Mouse (Mus musculus) layer of hippocampus, adult 18-20 months (tissue): Measurements from ENCODE around the gene Cox17. TPM values are rescaled to one million over a fixed set of nuclear protein-coding genes. Genes with fewer than 3 reads are reported as not detected.
"Not testable (repeated sequence)": the region's sequence is repeated elsewhere in the genome, so short reads cannot be mapped to it uniquely, and the experiment has no call there.

Experiments used
- DNase-seq, 2 experiments: peaks; one replicate each; pipeline ENCODE4 v3.0.0; 2022; ENCODE audit warnings: low spot score in 2 of 2
- long read RNA-seq: library from polyadenylated mRNA; stranded (forward); transcript quantifications from one replicate; pipeline ENCODE4 v2.0.0, GENCODE M21; 2021
- total RNA-seq, 2 experiments: library from RNA; stranded (reverse); gene quantifications; 2 replicates each; pipeline ENCODE4 v1.2.3; 2021

Gene Cox17
- 100 to 1,000 TPM; 136 to 147 TPM for total RNA-seq
- long read RNA-seq, transcript Cox17-201 (3 exons, 444 nt): major isoform, 59 of 65 reads
- long read RNA-seq, partial matches to known transcripts: 0 of 65 reads
- long read RNA-seq, other reads (novel, unspliced or antisense): 2 of 65 reads

DNA sequence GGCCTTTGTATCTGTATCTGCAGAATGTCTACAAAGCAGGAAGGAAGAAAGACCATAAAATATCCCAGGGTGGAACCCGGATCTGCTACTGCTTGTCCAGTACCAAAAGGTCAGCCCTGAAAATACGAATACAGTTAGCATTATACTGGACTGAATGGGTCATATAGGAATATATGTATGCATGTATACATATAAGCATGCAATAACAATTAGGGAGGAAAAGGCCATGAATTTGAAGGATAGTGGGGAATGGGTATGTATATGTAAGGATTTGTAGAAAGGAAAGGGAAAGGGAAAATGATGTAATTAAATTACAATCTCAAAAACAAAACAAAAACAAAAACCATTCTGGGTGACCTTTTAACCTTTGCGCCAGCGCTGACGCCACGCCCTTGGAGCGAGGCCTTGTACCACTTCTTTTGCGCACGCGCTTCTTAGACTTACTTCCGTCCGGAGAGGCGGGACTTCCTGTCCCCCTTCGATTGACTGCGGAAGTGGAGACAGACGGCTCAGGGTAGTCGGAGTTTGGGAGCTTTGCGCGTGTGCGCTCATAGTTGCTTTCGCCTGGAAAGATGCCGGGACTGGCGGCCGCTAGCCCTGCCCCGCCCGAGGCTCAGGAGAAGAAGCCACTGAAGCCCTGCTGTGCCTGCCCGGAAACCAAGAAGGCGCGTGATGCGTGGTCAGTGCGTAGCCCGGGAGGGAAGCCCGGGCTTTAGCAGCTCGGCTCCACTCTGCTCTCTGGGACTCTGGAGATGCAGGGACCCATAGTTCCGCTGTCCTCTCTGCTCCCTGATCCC is at the start of gene Cox17, which contains the start of gene Gm21987:
Gene Cox17, plus strand, starts transcription at position 463 of the 797 bp plus-strand sequence.
Gene Gm21987, plus strand, starts transcription at position 512 of the 797 bp plus-strand sequence.
- peak; percentile 90 to 96 for DNase-seq

DNA sequence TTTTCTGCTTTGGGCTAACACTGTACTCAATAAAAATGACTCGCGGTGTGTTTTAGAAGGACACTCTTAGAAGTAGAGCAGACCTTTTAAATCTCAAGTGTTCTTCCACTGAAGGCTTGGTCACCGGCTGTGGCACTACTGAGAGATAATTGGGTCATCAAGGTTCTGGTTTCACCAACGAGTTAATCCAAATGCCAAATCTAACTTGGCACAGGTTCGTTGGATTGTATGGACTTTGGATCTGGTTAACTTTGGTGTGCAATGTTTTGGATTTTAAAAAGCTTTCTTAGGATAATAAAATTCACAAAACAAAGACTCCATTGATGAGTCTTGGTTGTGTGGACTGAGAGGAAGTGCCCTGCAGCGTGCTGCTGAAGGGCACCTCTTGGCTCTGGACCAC is 48.4 kb upstream of the Cox17 start:
- DNase-seq: no peak

DNA sequence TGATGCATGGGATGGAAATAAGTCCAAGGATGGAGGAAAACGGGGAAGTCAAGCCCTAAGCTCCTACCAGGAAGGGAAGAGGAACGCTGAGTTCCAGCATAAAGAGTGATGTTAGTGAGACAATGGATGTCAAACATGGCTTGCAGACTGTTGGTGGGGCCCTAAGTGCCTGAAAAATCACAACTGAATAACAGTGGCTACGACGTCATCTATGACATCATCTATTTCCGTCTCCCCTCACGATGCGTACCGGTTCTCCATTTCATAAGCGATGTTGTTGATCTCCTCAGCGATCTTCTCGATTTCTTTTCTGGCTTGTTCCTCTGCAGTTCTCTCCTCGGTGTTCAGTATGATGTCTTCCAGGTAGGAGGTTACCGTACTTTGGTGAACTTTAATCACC is 44.4 kb upstream of the Cox17 start:
- no peak for DNase-seq

DNA sequence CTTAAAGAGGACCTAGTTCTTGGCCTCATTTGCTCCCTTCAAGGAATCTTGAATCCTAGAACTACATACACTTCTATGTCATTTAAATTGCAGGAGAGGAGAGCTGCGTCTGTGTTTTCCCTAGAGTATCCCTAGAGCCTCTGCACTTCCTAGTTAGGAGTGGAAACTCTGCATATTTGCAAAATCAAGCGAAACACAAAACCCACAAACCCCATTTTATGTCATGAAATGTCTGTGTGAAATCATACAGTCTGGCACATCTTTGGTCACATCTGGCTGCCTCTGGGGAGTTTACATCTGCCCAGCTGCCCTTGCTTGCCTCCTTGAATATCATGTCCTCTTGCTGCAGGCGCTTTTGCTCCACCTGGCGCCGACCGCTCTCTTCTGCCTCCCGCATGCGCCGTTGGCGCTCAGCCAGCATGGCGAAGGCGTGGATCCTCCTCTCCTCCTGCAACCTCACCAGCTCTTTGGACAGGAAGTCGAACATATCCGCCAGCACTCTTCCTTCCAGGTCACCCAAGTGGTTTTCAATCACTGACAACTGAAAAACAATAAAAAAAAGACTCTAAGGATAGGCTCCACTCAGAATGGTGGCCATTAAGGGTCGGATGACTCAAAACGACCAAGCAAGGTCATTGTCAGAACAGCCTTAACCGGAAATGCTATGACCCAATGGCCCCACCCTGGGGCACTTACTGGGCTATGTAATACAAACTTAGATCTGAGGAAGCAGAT is 42.2 kb upstream of the Cox17 start:
- no peak for DNase-seq

DNA sequence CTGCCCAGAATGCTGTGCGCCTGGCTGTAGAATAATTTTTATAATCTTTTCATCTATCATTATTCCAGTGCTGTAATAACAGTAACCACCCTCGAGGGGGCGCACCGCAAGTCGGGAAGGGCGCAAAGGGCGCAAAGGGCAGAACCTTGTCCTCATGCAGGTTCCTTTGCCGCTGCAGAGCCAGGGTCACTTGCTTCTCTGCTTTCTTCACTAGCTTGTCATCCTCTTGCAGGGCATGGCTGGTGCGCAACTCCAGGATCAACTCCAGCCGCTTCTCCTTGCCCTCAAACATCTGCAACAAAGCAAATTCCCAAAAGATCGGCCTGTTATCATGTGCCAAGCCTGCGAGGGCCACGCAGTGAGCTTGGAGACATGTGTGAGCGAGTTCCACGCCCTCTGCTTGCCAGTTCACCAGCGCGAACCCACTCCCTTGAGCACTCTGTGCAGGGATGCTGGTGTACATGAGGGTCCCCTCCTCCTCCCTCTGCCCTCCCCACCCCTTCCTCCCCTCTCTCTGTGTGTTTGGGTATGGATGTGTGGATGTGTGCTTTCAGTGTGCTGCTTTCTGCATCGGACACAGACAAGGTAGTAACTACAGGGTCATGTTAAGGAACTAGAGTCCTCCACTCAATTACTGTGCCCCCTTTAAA is 40.1 kb upstream of the Cox17 start:
- DNase-seq: no peak

DNA sequence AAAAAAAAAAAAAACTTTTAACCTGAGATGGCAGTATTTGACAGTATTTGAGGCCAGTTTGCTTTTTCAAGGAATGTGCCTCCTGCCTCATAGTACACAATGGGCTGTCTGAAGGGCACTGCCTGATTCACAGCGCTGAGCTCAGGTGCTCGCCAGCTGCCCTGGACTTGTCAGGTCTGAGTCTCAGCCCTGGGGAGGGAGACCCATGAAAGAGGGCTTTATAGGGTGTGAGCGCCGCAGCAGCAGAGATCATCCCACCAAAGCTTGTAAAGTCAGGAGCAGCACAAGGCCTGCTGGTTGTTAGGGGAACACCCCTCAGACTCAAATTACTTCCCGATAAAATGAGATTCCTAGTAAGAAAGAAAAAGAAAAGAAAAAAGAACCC is 39.6 kb upstream of the Cox17 start:
- DNase-seq: no peak

DNA sequence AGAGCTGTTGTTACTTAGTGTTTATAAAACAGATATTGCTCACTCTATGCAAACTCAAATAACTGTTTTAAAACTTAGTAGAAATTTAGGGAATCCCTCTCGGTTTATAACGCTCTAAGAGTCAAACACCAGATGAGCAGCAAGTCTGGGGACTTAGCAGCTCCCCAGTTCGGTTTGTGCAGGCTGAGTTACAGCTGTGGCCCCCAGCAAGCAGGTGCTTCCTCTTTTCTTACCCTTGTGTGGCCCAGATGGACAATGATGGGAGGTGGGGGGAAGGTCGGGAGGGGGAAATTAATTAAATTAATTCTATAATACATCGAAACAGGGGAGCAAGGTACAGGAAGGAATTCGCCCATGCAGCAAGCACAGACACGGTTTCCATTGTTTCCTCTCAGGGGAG is 39.1 kb upstream of the Cox17 start:
- DNase-seq: no peak

DNA sequence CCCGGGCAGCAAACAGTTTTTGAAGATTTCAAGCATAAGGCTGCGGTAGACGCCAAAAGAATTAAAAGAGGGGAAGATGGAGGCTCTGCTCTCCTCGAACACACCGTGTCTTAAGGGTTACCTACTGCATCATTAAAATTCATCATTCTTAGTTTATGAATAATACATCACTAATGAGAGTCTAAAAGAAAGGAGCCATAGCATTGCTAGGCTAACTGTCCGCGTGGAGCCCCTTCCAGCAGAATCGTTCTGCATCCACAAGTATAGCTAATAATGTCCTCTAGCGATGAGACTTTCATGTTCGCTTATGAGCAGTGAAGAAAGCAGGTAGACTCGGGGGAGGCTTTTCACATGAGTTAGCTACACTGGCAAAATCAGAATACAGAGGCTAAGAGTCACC is 38.6 kb upstream of the Cox17 start:
- DNase-seq: no peak

DNA sequence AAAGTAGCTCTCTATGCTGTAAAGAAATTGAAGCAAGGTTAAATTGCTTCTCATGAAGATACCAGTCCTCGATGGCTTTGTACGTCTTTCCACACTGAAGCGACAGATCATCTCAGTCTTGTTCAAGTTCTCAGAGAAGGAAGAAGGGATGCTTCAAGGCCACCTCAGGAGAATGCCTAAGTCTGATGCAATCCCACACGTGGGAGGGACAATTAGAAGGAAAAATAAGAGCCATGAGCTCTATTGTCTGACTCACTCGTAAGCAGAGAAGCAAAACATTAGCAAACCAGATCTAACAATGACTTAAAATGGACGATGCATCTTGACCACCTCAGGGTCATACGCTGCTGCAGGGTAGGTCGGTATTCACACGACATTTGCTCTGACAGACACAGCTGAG is 28.3 kb upstream of the Cox17 start:
- DNase-seq: no peak

DNA sequence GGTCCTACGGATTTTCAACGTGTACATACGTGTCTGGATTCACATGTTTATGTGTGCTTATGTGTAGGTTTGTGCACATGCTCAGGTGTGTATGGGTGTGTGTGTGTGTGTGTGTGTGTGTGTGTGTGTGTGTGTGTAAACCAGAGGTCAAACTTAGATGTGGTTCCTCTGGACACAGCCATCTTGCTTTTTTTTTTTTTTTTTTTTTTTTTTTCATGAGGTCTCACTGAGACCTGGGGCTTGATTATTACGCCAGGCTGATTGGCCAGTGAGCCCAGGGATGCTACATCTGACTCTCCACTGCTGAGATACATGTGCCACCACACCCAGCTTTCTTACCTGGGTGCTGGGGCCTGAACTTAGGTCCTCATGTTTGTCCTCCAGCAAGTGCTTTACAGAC is 27.7 kb upstream of the Cox17 start:
- DNase-seq: no peak

DNA sequence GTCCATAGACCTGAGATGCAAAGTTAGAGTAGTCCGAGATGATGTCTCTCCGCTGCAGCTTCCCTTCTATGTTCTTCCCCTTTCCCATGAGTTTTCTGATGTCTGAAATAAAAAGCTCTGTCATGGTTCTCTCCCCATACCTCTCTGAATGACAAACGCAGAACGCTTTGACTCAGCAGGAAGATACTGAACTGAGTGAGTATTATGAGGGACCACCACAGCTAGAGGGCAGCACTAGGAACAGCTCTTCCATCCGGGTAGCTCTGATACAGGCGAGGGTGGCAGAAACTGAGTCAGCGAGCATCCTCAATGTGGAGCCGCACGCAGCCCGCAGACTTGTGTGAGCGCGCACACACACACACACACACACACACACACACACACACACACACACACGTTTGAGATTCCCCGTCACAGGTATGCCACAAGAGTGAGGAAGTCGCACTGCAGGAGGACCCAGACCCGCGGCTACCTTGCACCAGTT is 25.3 kb upstream of the Cox17 start:
- DNase-seq: peak; percentile 48 to 76

DNA sequence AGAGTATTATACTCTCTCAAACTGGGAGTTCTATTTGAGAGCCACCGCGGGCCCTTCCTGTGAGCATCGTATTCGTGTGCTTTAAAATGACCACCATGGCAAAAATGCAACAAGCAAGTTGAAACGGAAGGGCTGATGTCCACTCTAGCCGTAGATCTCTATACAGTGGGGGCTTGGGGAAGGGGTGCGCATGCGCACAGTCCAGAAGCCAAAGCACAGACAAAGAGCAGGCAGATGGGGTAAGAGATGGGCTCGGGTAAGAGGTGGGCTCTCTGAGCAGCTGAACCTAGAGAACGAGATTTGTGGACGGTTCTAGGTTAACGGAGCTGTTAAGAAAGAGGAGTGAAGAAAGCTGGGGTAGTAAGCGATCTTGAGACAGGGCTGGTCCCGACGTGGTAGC is 22.5 kb upstream of the Cox17 start:
- DNase-seq: no peak

DNA sequence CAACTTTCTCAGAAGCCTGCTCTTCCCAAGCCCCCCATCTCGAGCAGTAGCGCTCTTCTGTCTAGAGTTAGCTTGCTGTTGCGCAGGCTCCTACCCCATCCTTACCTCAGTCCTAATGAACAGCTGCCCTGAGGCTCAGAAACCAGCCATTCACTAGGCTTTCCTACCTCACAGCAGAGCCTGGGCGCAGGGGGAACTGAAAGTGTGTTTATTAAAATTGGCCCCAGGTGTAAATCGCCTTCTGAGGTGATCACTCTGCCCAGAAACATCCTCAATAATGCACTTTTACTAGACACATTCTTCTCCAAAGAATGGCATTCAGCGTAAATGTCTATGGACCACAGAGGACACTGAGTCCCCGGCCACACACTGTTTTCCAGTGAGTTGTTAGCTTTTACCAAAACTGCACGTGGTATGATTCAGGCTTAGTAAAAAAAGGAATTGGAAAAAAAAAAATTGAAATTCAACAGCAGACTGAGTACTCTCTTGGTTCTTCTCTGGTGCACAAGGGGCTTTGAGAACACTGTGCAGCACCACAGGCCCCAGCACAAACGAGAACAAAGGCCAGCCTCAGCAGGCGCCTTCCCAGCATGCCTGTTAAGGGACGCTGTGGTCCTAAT is 19.9 kb upstream of the Cox17 start:
- no peak for DNase-seq

DNA sequence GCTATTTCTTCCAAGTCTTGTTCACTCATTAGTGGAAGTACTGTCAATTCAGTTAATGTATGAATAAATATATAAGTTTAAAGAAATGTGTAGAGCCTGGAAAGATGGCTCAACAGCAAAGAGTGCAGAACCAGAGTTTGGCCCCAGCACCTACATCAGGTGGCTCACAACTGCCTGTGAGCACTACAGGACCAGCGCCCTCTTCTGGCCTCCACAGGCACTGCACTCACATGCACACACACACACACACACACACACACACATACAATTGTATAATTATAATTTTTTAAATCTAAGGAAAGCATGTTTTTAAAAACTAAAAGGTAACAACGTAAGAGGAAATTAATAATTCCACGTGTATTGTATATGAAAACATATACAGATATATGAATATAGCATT is 17.5 kb upstream of the Cox17 start:
- DNase-seq: no peak

DNA sequence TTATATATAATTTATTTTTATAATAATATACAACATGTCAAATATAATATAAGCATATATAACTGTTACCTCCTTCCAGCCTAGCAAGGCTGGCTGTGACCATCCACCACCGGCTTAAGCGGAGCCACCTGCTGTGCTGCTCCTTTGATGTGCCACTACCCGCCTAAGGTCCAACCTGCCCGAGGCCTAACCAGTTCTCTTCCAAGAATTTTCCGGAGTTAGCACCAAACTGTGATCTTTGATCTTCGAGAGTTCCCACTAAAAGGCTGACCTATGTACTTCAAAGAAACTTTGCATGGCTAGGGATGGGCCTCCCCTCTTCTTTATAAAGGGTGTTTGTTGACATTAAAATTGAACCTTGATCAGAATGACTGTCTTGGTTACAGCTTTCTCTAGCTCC is 12.4 kb upstream of the Cox17 start:
- no peak for DNase-seq

DNA sequence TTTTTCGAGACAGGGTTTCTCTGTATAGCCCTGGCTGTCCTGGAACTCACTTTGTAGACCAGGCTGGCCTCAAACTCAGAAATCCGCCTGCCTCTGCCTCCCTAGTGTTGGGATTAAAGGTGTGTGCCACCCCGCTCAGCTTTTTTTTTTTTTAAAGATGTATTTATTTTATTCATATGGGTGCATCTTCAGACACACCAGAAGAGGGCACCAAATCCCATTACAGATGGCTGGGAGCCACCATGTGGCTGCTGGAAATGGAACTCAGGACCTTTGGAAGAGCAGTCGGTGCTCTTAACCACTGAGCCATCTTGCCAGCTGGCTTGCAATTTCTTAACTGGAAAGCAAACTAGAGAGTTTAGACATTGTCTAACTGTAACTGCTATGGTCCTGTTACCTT is 8.7 kb upstream of the Cox17 start:
- not testable (repeated sequence) for DNase-seq

DNA sequence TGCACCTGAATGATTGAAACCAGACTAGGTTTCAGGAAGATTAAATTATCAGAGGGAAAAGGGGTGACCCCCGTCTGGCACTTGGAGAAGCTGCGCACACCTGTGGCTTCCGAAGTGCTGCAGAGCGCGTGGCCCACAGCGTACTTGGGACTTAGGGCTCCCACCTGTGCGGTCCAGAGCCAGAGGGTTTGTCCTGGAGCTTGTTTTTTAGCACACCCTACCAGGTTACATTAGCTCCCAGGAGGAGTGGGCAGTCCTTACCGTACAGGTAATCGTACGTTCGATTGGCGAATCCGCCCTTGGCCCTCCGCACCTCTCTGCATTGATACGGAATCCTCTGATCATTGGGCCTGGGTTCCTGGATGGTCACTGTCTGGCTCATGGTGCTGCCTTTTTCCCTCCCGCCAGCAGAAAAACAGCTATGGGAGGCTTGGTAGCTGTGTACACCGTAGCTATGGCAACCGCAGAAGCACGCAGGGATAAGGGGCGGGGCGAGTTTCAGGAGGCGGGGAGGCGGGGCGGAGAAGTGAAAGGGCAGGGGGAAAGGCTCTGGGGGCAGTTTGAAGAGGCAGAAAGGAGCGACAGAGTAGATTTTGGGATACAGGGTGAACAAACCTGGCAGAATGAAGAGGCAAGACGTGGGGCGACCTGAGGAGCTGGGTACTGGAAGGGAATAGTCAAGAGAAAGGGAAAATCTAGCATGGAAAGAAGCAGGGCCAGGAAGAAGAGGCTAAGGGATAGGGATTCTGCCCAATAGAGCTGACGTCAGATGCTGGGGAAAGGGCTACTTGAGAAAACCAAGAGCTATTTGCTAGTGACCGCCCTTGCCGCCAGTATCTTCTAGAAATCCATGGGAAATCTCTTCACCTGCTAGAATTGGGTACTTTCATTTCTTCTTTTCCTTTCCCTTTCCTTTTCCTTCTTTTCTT is 5.1 kb upstream of the Cox17 start, which contains the start of gene Maats1:
Gene Maats1, minus strand, starts transcription at position 748 of the 929 bp plus-strand sequence.
- peak; percentile 59 to 79 for DNase-seq

DNA sequence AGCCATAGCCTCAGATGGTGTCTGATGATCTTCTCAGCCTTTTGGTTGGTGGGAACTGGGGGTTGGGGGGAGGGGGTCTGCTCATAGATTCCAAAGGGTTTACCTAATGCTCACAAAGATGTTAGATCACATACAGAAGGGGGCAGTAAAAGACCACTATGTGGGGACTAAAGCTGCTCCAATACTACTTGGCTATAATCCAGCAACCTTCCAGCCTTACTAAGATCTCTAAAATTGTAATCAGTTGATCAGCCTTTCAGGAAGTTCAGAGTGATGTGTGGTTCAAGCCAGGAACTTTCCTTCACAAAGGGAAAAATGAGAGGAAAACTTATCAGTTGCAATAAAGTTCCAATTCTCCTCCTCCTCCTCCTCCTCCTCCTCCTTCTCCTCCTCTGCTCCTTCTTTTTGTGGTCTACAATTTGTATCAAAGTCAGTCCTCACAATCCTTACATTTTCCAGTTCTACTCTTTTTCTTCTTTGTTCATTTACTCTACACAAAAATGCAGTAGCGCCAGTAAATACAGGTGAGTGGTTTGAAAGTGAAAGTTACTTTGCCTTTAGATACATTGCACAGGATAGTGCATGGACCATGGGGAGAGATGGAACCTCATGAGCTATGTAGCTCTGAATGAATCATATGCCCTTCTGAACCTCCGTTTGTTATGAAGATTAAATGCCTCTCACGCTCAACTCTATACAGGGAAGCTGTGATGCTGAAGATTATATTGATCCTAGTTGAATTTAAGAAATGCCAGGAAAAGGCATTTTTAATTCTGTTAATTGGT is 1.7 kb upstream of the Cox17 start:
- no peak for DNase-seq

DNA sequence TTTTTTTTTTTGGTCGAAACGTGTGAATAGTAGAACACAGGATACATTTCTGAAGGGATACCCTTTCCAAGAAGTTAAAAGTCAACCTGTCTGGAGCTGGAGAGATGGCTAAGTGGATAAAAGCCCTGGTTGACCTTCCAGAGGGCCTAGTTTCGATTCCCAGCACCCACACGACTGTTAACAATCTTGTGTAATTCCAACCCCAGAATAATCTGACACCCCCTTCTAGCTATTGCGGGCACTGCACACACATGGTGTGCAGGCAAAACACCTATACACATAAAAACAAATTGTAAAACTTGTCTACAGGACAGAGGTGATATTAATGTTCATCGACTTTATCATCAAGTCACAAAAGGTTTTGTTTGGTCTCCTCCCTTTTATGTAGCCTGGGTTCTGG is 797 bp downstream of the Cox17 start:
- DNase-seq: no peak
